Mouse (Mus musculus): ENCODE data around the gene Fam214b. TPM values are rescaled to one million over a fixed set of nuclear protein-coding genes. Genes with fewer than 3 reads are reported as not detected.
A peak's percentile ranks its signal among the peaks of the same experiment; 100 is the strongest.

Fam214b gene
- polyA plus RNA-seq, 1 experiment, result 79.7 TPM

- Histone ChIP-seq H3K9me3 (no peaks in the 10 kb centered on the region), H3K4me1 (peaks cover 79% of the 10 kb centered on the region), H3K4me3 (replicated peaks) (peak overlapping the region; percentile 98), H3K27me3 (replicated peaks) (no peaks in the 10 kb centered on the region), H3K36me3 (replicated peaks; ENCODE audit: low read length) (peaks cover 15% of the 10 kb centered on the region)
- TF ChIP-seq GATA1 (IDR thresholded peaks at IDR 0.05; ENCODE audit: borderline replicate concordance, low read length), result no peak
- TF ChIP-seq FLI1 (IDR thresholded peaks at IDR 0.05; ENCODE audit: low read length), result no peak
Observed at GRCm38 (mm10) chr4:43040881-43041547, 5.0 kb downstream of the Fam214b start.

DNA sequence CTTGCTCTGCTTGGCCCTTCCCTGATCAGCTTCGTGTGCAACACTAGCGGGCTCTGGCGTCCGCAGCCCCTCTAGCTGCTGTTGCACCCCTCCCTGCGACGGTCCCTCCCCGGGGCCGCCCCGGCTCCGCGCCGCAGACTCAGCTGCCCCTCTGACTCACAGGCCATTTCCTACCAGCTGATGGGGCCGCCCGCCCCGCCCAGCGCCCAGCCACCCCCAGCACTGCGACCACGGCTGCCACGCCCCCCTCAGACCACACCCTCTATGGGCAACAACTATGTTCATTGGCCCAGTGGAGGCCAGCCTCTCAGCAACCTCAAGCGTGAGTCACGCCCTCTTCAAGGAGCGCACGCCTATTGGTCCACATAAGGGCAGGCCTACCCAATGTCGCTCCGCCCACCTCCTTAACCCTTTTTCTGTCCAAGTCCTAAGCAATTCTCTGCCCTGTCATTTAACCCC lies 5.9 kb downstream of the Fam214b start:
- Histone ChIP-seq H3K4me3 (replicated peaks) (peak overlapping the region; percentile 98), H3K4me1 (peaks cover 77% of the 10 kb centered on the region), H3K27me3 (replicated peaks) (no peaks in the 10 kb centered on the region), H3K9me3 (no peaks in the 10 kb centered on the region), H3K36me3 (replicated peaks; ENCODE audit: low read length) (peaks cover 24% of the 10 kb centered on the region)
- no peak for TF ChIP-seq FLI1 (IDR thresholded peaks at IDR 0.05; ENCODE audit: low read length)
- no peak for TF ChIP-seq GATA1 (IDR thresholded peaks at IDR 0.05; ENCODE audit: borderline replicate concordance, low read length)

DNA sequence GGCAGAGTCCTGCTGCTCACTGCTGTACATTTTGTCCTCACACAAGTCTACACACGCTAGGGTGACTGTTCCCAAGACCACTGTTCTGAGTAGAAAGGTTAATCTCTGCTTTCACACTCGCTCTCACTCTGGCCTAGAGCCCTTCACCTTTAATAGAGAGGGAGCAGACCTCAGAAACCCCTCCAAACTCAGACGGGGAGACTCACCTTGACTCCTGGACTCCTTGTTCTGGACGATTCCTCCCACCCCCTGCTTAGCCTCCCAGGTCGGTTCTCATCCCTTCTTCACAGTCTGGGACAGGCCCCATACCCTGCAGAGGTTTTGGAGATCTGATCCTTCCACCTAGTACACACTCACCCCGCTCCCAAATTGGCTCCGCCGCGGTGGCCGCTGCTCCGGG lies 6.4 kb downstream of the Fam214b start:
- TF ChIP-seq FLI1 (IDR thresholded peaks at IDR 0.05; ENCODE audit: low read length) (no peak), GATA1 (IDR thresholded peaks at IDR 0.05; ENCODE audit: borderline replicate concordance, low read length) (no peak)
- Histone ChIP-seq H3K27me3 (replicated peaks) (no peaks in the 10 kb centered on the region), H3K36me3 (replicated peaks; ENCODE audit: low read length) (peaks cover 28% of the 10 kb centered on the region), H3K4me1 (peaks cover 72% of the 10 kb centered on the region), H3K4me3 (replicated peaks) (peak overlapping the region; percentile 98), H3K9me3 (no peaks in the 10 kb centered on the region)

DNA sequence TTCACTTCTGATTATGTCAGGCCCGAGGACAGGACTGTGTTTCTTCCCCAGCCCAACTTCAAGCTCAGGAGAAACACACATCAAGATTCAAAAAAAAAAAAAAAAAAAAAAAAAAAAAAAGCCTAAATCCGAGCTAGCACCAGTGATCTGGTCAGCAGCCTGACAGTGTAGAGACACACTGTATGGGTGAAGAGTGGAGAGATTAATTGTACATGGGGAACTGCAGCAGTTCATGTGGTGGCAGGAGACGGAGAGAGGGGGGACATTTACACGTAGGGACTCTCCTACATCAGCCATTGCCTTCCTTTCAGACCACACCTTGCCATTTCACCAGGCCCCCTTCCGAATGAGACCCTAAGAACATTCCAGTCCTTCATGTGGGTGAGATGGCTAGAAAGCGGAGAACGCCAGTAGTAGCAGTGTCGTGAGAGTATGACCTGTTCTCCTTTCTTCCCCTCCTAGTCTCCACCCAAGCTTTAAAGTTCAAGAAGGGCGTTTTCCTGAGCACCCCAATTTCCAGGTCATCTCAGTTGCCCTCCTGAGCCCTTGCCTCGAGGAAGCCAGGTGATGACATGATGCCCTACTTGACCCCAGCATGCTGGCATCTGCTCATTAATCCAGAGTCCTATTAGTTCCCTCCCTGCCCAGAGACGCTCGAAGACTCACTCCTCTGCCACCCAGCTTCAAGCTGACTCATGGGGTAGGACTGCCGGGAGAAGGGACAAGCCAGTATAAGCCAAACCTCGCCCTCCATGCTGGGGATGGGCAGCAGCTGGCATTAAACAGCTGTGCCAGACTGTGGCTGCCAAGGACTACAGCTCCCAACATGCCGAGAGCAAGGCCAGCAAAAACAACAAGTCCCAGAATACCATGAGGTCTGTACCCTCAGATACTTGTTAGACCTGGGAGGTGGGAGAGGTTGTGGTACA lies 7.2 kb downstream of the Fam214b start:
- Histone ChIP-seq H3K9me3 (no peaks in the 10 kb centered on the region), H3K36me3 (replicated peaks; ENCODE audit: low read length) (peaks cover 36% of the 10 kb centered on the region), H3K4me3 (replicated peaks) (peak overlapping the region; percentile 98), H3K27me3 (replicated peaks) (no peaks in the 10 kb centered on the region), H3K4me1 (peaks cover 69% of the 10 kb centered on the region)
- no peak for TF ChIP-seq FLI1 (IDR thresholded peaks at IDR 0.05; ENCODE audit: low read length)
- TF ChIP-seq GATA1 (IDR thresholded peaks at IDR 0.05; ENCODE audit: borderline replicate concordance, low read length), result no peak

GRCm38 (mm10) chr4:43037860-43038566 lies 8.0 kb downstream of the Fam214b start:
- no peaks in the 10 kb centered on the region for H3K27me3 ChIP-seq (replicated peaks)
- peaks cover 44% of the 10 kb centered on the region for H3K36me3 ChIP-seq (replicated peaks; ENCODE audit: low read length)
- peaks cover 68% of the 10 kb centered on the region for H3K4me1 ChIP-seq
- peak overlapping the region; percentile 98 for H3K4me3 ChIP-seq (replicated peaks)
- TF ChIP-seq FLI1 (IDR thresholded peaks at IDR 0.05; ENCODE audit: low read length), result no peak
- no peak for TF ChIP-seq GATA1 (IDR thresholded peaks at IDR 0.05; ENCODE audit: borderline replicate concordance, low read length)
- H3K9me3 ChIP-seq, result no peaks in the 10 kb centered on the region

DNA sequence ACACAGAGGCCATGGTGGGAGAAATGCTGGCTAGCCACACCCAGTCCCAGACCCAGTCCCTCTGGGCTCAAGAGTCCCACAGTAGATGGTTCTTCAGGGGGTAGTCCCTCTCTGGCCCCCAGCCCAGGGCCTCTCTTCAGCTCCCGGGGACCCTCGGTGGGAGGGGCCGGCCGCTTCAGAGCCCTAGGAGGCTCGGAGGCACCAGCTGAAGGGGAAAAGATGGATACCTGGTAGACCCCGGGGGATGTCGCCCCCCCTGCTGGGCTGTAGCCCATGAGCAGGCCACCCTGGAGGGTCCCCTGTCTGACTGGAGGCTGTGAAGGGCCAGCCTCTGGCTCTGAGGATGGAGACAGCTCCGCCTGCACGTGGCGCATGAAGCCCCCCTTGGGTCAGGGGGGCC lies 9.7 kb downstream of the Fam214b start:
- Histone ChIP-seq H3K36me3 (replicated peaks; ENCODE audit: low read length) (peaks cover 53% of the 10 kb centered on the region), H3K9me3 (no peaks in the 10 kb centered on the region), H3K4me1 (peaks cover 77% of the 10 kb centered on the region), H3K27me3 (replicated peaks) (no peaks in the 10 kb centered on the region), H3K4me3 (replicated peaks) (no peak overlapping the region)
- TF ChIP-seq GATA1 (IDR thresholded peaks at IDR 0.05; ENCODE audit: borderline replicate concordance, low read length) (no peak), FLI1 (IDR thresholded peaks at IDR 0.05; ENCODE audit: low read length) (no peak)

GRCm38 (mm10) chr4:43035851-43036250 lies 10.2 kb downstream of the Fam214b start:
- H3K4me1 ChIP-seq, result peaks cover 73% of the 10 kb centered on the region
- H3K4me3 ChIP-seq (replicated peaks), result no peak overlapping the region
- TF ChIP-seq FLI1 (IDR thresholded peaks at IDR 0.05; ENCODE audit: low read length), result no peak
- no peak for TF ChIP-seq GATA1 (IDR thresholded peaks at IDR 0.05; ENCODE audit: borderline replicate concordance, low read length)
- H3K27me3 ChIP-seq (replicated peaks), result no peaks in the 10 kb centered on the region
- no peaks in the 10 kb centered on the region for H3K9me3 ChIP-seq
- H3K36me3 ChIP-seq (replicated peaks; ENCODE audit: low read length), result peaks cover 53% of the 10 kb centered on the region

GRCm38 (mm10) chr4:43033481-43033880 lies 12.5 kb downstream of the Fam214b start:
- TF ChIP-seq GATA1 (IDR thresholded peaks at IDR 0.05; ENCODE audit: borderline replicate concordance, low read length) (no peak), FLI1 (IDR thresholded peaks at IDR 0.05; ENCODE audit: low read length) (no peak)
- peaks cover 67% of the 10 kb centered on the region for H3K4me1 ChIP-seq
- H3K27me3 ChIP-seq (replicated peaks), result no peaks in the 10 kb centered on the region
- peaks cover 74% of the 10 kb centered on the region for H3K36me3 ChIP-seq (replicated peaks; ENCODE audit: low read length)
- H3K9me3 ChIP-seq, result no peaks in the 10 kb centered on the region
- no peak overlapping the region for H3K4me3 ChIP-seq (replicated peaks)

DNA sequence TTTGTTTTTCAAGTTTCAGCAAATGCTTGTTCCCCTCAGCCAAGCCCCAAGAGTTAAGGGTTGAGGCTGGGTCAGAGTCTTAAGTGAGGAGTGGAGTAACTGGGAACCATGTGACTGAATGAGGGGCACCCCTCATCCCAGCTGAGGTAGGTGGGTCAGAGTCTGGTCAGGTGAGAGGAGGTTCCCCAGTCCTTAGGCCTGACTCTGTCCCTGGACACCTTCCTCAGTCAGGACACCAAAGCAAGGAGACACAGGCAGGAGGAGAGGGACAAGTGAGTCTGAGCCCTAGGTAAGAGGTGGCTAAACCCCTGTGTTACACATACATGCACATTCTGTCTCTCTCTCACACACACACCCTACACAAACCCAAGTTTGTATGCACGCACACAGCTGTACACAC lies 13.5 kb downstream of the Fam214b start:
- H3K36me3 ChIP-seq (replicated peaks; ENCODE audit: low read length), result peaks cover 84% of the 10 kb centered on the region
- H3K4me1 ChIP-seq, result peaks cover 59% of the 10 kb centered on the region
- no peaks in the 10 kb centered on the region for H3K27me3 ChIP-seq (replicated peaks)
- H3K9me3 ChIP-seq, result no peaks in the 10 kb centered on the region
- H3K4me3 ChIP-seq (replicated peaks), result peak overlapping the region; percentile 23
- no peak for TF ChIP-seq FLI1 (IDR thresholded peaks at IDR 0.05; ENCODE audit: low read length)
- TF ChIP-seq GATA1 (IDR thresholded peaks at IDR 0.05; ENCODE audit: borderline replicate concordance, low read length), result no peak

Data from megakaryocyte, embryonic 14.5 days (primary cell).